Mouse (Mus musculus) MEL (cell line): ENCODE results near the gene Cenpm. TPM values are rescaled to one million over a fixed set of nuclear protein-coding genes. Genes with fewer than 3 reads are reported as not detected.

Experiments used
- DNase-seq: peaks from one replicate; pipeline ENCODE4 v3.0.0; 2011; ENCODE audit warnings: low read depth, low spot score
- H3K27ac ChIP-seq: 2 replicates; pipeline ENCODE4 v1.5.1; 2012; ENCODE audit warnings: low read depth, mild to moderate bottlenecking, control low read depth, low read length, moderate library complexity; ENCODE audit not compliant: control insufficient read depth
- H3K27me3 ChIP-seq, 2 experiments: fragments of 150-350 bp in 1 of 2; sonication (generic) in 1 of 2; 2 replicates each; pipeline ENCODE4 v1.6.1; 2012; ENCODE audit warnings: low read length in 2 of 2, mild to moderate bottlenecking in 2 of 2, improper control_type of control experiment in 1 of 2, moderate library complexity in 1 of 2; ENCODE audit not compliant: insufficient read depth in 2 of 2, control insufficient read depth in 1 of 2
- H3K36me3 ChIP-seq, 2 experiments: 2 replicates each; pipeline ENCODE4 v1.6.1; 2012 to 2014; ENCODE audit warnings: low read length in 2 of 2, improper control_type of control experiment in 1 of 2, inconsistent platforms in 1 of 2, mild to moderate bottlenecking in 1 of 2; ENCODE audit not compliant: insufficient read depth in 2 of 2, control insufficient read depth in 1 of 2
- H3K4me1 ChIP-seq, 2 experiments: fragments of 150-350 bp in 1 of 2; sonication (generic) in 1 of 2; 2 replicates each; pipeline ENCODE4 v1.6.1; 2012; ENCODE audit warnings: low read length in 2 of 2, improper control_type of control experiment in 1 of 2, mild to moderate bottlenecking in 1 of 2; ENCODE audit not compliant: insufficient read depth in 2 of 2, control insufficient read depth in 1 of 2
- H3K4me3 ChIP-seq, 2 experiments: fragments of 150-350 bp in 1 of 2; sonication (generic) in 1 of 2; 2 replicates each; pipeline ENCODE4 v1.5.1; 2012; ENCODE audit warnings: low read depth in 2 of 2, low read length in 2 of 2, mild to moderate bottlenecking in 2 of 2, moderate library complexity in 2 of 2, control low read depth in 1 of 2, improper control_type of control experiment in 1 of 2; ENCODE audit not compliant: control insufficient read depth in 1 of 2, insufficient read depth in 1 of 2
- H3K79me2 ChIP-seq: 2 replicates; pipeline ENCODE4 v1.6.1; 2012; ENCODE audit warnings: mild to moderate bottlenecking, low read length, moderate library complexity; ENCODE audit not compliant: control insufficient read depth, poor library complexity, insufficient read depth
- H3K9ac ChIP-seq: 2 replicates; pipeline ENCODE4 v1.6.1; 2012; ENCODE audit warnings: low read depth, mild to moderate bottlenecking, control low read depth, low read length, moderate library complexity; ENCODE audit not compliant: control insufficient read depth, poor library complexity, severe bottlenecking
- H3K9me3 ChIP-seq: fragments of 150-350 bp; sonication (generic); replicated peaks from 2 replicates; pipeline ENCODE4 v1.6.1; 2012; ENCODE audit warnings: mild to moderate bottlenecking, low read length, improper control_type of control experiment, moderate library complexity; ENCODE audit not compliant: insufficient read depth
- GATA1 ChIP-seq: IDR thresholded peaks from 2 replicates; pipeline ENCODE4 v1.6.1; 2011; ENCODE audit warnings: low read depth, low read length, improper control_type of control experiment
- JUND ChIP-seq: IDR thresholded peaks from 2 replicates; pipeline ENCODE4 v1.6.1; 2011; ENCODE audit warnings: low read depth, mild to moderate bottlenecking, improper control_type of control experiment, low read length
- SIN3A ChIP-seq: IDR thresholded peaks from 2 replicates; pipeline ENCODE4 v1.6.1; 2012; ENCODE audit warnings: low read length, improper control_type of control experiment, inconsistent platforms
- SMC3 ChIP-seq: IDR thresholded peaks from 2 replicates; pipeline ENCODE4 v1.6.1; 2011; ENCODE audit warnings: low read depth, low read length, improper control_type of control experiment
- USF1 ChIP-seq: IDR thresholded peaks from 2 replicates; pipeline ENCODE4 v1.6.1; 2014; ENCODE audit warnings: low read depth, mild to moderate bottlenecking, inconsistent platforms, low read length, improper control_type of control experiment, moderate library complexity
- ZKSCAN1 ChIP-seq: IDR thresholded peaks from 2 replicates; pipeline ENCODE4 v1.6.1; 2012; ENCODE audit warnings: low read depth, mild to moderate bottlenecking, inconsistent platforms, low read length, improper control_type of control experiment, moderate library complexity
- polyA plus RNA-seq, 2 experiments: library from polyadenylated mRNA; stranded (reverse) in 1 of 2; unstranded in 1 of 2; fragments of >175 nt in 1 of 2; fragments of >200 nt in 1 of 2; gene quantifications; 2 replicates each; pipeline versions ENCODE4 v1.2.1 to v1.2.4; 2012; ENCODE audit warnings: low replicate concordance in 2 of 2, low read depth in 1 of 2; ENCODE audit not compliant: insufficient read length in 2 of 2, insufficient read depth in 1 of 2, missing spikeins in 1 of 2
- total RNA-seq: library from RNA; depleted of rRNA; stranded (reverse); fragments of 300-350 nt; gene quantifications from 2 replicates; pipeline ENCODE4 v1.2.3, GENCODE M21; 2012; rRNA removed

Gene Cenpm
- total and polyA plus RNA-seq, 3 experiments: 23.7 to 56.3 TPM; not detected in 1

- DNase-seq: no peak
- Histone ChIP-seq H3K79me2 (no peaks in the 10 kb centered on the region), H3K9me3 (no peaks in the 10 kb centered on the region), H3K36me3 (peaks cover 0 to 13% of the 10 kb centered on the region in 2 experiments; a peak in 3 of 4 replicates), H3K27ac (no peak overlapping the region), H3K4me3 (no peak overlapping the region), H3K4me1 (0 out of 4 replicates have a peak, but pooled peaks cover 0 to 3% of the 10 kb centered on the region in 2 experiments), H3K27me3 (no peaks in the 10 kb centered on the region), H3K9ac (no peak overlapping the region)
- TF ChIP-seq SIN3A (no peak), ZKSCAN1 (no peak), USF1 (no peak), JUND (no peak), GATA1 (no peak), SMC3 (no peak)
Observed at GRCm38 (mm10) chr15:82184183-82184582, 60.4 kb downstream of the Cenpm start.

Other genes with a start within 250 kb of the Cenpm start
- gene Desi1, start 210.9 kb downstream of the Cenpm start, total RNA-seq: 22.6 and 26.3 TPM in 2 replicates
- 100 to 1,000 TPM in 1 of 2 experiments, not detected in 1; 116 TPM for gene Desi1, start 210.9 kb downstream of the Cenpm start, polyA plus RNA-seq
- 262 and 297 TPM in 2 replicates for gene Snu13, start 197.2 kb downstream of the Cenpm start, total RNA-seq
- gene Snu13, start 197.2 kb downstream of the Cenpm start, polyA plus RNA-seq: 100 to 1,000 TPM; 196 to 375 TPM
- gene 4930407I10Rik, start 185.6 kb downstream of the Cenpm start, total RNA-seq: not detected in 2 replicates
- gene 4930407I10Rik, start 185.6 kb downstream of the Cenpm start, polyA plus RNA-seq: not detected
- not detected in 2 replicates for gene Mei1, start 174.8 kb downstream of the Cenpm start, total RNA-seq
- not detected for gene Mei1, start 174.8 kb downstream of the Cenpm start, polyA plus RNA-seq
- 11.8 and 19.7 TPM in 2 replicates for gene Ccdc134, start 116.8 kb downstream of the Cenpm start, total RNA-seq
- 10 to 100 TPM in 1 of 2 experiments, not detected in 1; 17.5 TPM for gene Ccdc134, start 116.8 kb downstream of the Cenpm start, polyA plus RNA-seq
- 40.5 and 52.2 TPM in 2 replicates for gene Srebf2, start 97.6 kb downstream of the Cenpm start, total RNA-seq
- 100 to 1,000 TPM in 1 of 2 experiments, not detected in 1; 161 TPM for gene Srebf2, start 97.6 kb downstream of the Cenpm start, polyA plus RNA-seq
- gene Shisa8, start 31.9 kb downstream of the Cenpm start, total RNA-seq: not detected in 2 replicates
- gene Shisa8, start 31.9 kb downstream of the Cenpm start, polyA plus RNA-seq: under 1 TPM in 1 of 2 experiments, not detected in 1; 0.10 TPM
- gene Tnfrsf13c, start 20.4 kb downstream of the Cenpm start, total RNA-seq: 1.5 TPM in 2 replicates
- gene Tnfrsf13c, start 20.4 kb downstream of the Cenpm start, polyA plus RNA-seq: under 1 TPM in 1 of 2 experiments, not detected in 1; 0.63 TPM
- not detected in 2 replicates for gene 1500009C09Rik, start 7.6 kb upstream of the Cenpm start, total RNA-seq
- gene 1500009C09Rik, start 7.6 kb upstream of the Cenpm start, polyA plus RNA-seq: not detected
- gene Sept3, start 30.1 kb upstream of the Cenpm start, total RNA-seq: not detected in 2 replicates
- not detected for gene Sept3, start 30.1 kb upstream of the Cenpm start, polyA plus RNA-seq
- not detected in 2 replicates for gene Wbp2nl, start 54.2 kb upstream of the Cenpm start, total RNA-seq
- gene Wbp2nl, start 54.2 kb upstream of the Cenpm start, polyA plus RNA-seq: not detected
- gene Naga, start 94.2 kb upstream of the Cenpm start, total RNA-seq: 23.9 and 26.4 TPM in 2 replicates
- gene Naga, start 94.2 kb upstream of the Cenpm start, polyA plus RNA-seq: 10 to 100 TPM in 1 of 2 experiments, not detected in 1; 59.5 TPM
- gene Pheta2, start 94.2 kb upstream of the Cenpm start, total RNA-seq: 25.1 and 34.9 TPM in 2 replicates
- 10 to 100 TPM in 1 of 2 experiments, not detected in 1; 39.3 TPM for gene Pheta2, start 94.2 kb upstream of the Cenpm start, polyA plus RNA-seq
- 111 and 132 TPM in 2 replicates for gene Smdt1, start 94.2 kb upstream of the Cenpm start, total RNA-seq
- 100 to 1,000 TPM in 1 of 2 experiments, not detected in 1; 159 TPM for gene Smdt1, start 94.2 kb upstream of the Cenpm start, polyA plus RNA-seq
- gene Ndufa6, start 109.6 kb upstream of the Cenpm start, total RNA-seq: 377 and 417 TPM in 2 replicates
- gene Ndufa6, start 109.6 kb upstream of the Cenpm start, polyA plus RNA-seq: 100 to 1,000 TPM in 1 of 2 experiments, not detected in 1; 235 TPM
- gene Cyp2d22, start 135.5 kb upstream of the Cenpm start, total RNA-seq: not detected in 2 replicates
- gene Cyp2d22, start 135.5 kb upstream of the Cenpm start, polyA plus RNA-seq: under 1 TPM in 1 of 2 experiments, not detected in 1; 0.10 TPM
- not detected in 2 replicates for gene Cyp2d11, start 149.3 kb upstream of the Cenpm start, total RNA-seq
- gene Cyp2d11, start 149.3 kb upstream of the Cenpm start, polyA plus RNA-seq: not detected
- gene Cyp2d10, start 162.4 kb upstream of the Cenpm start, total RNA-seq: not detected in 2 replicates
- gene Cyp2d10, start 162.4 kb upstream of the Cenpm start, polyA plus RNA-seq: not detected
- not detected in 2 replicates for gene Cyp2d9, start 188.7 kb upstream of the Cenpm start, total RNA-seq
- gene Cyp2d9, start 188.7 kb upstream of the Cenpm start, polyA plus RNA-seq: not detected